In the genomic region with DNA sequence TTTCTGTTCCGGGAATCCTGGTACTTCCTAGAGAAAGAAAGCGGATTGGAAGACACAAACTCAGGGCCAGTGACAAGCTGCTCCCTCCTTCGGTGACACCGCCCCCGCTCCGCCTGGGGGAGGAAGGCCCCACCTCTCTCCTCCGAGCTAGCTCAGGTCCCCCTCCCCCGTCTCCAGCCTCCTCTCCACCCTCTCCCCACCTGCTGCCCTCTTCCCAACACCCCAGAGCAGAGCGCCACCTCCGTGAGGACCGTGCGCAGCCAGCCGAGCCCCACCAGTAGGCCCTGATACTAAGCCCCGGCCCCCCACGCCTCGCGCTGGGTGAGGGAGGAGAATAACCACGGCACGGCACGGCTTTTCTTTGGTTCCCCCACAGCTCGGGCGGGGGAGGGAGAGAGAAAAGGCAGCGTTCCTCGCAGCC, we compare ENCODE assay signal across 7 mouse cellular contexts. TPM values are rescaled to one million over a fixed set of nuclear protein-coding genes. Genes with fewer than 3 reads are reported as not detected.
DNase-seq lines count a peak whose midpoint lies in the region; ATAC-seq lines count a peak whose summit lies in the region.

No protein-coding gene starts in this region.

- H3K27me3 ChIP-seq in intestine, embryonic 16.5 days (replicated peaks; ENCODE audit: control insufficient read depth, insufficient read depth, low read length), result no peaks in the 10 kb centered on the region

- H3K4me1 ChIP-seq in intestine, embryonic 16.5 days (ENCODE audit: control insufficient read depth, insufficient read depth, low read length), result peaks cover 12% of the 10 kb centered on the region

- H3K9ac ChIP-seq in intestine, embryonic 16.5 days (ENCODE audit: low read depth, low read length), result peak overlapping the region; percentile 96

- peak overlapping the region; percentile 88 for H3K27ac ChIP-seq in intestine, embryonic 16.5 days (ENCODE audit: low read length)

- DNase-seq in adrenal gland, adult (ENCODE audit: inconsistent age in 2 of 2, low spot score in 1 of 2), result peak; percentile 90 to 95
- DNase-seq in gastrocnemius, postnatal 36 days, result peak; percentile 49 to 63
- DNase-seq in left cerebral cortex, postnatal 25 days (ENCODE audit: low spot score in 2 of 2), result peak; percentile 75 to 84
- DNase-seq in mesoderm, embryonic 11.5 days (ENCODE audit: low read depth, low spot score), result peak; percentile 77
- DNase-seq in right cerebral cortex, postnatal 4 days, result peak; percentile 73

- 0% methylated on average over 21 of the region's 24 CpGs for WGBS in intestine, embryonic 16.5 days

- H3K4me2 ChIP-seq in intestine, embryonic 16.5 days (ENCODE audit: low read depth, low read length), result peak overlapping the region; percentile 93

- H3K36me3 ChIP-seq in intestine, embryonic 16.5 days (ENCODE audit: control insufficient read depth, insufficient read depth, low read length), result peaks cover 3% of the 10 kb centered on the region; the same call in 1 of the 2 replicates

- ATAC-seq in common myeloid progenitor, adult 5-6 weeks (replicated peaks; ENCODE audit: low read depth, poor library complexity, severe bottlenecking), result peak; percentile 64
- ATAC-seq in intestine, embryonic 16.5 days, result peak; percentile 86

- peak overlapping the region; percentile 97 for H3K4me3 ChIP-seq in intestine, embryonic 16.5 days (ENCODE audit: low read length)

- no peaks in the 10 kb centered on the region for H3K9me3 ChIP-seq in intestine, embryonic 16.5 days (ENCODE audit: control insufficient read depth, low read length)

- intact Hi-C loops in gastrocnemius, postnatal 36 days (cut with DNase I), result loop anchor here (10.0 kb wide), 1 partner anchor 1493 kb away; no protein-coding TSS in a partner anchor
- intact Hi-C loops in left cerebral cortex, postnatal 25 days (cut with DNase I), result loop anchor here (2.0 kb wide), 1 partner anchor 27 kb away; the partner anchor contains the start of gene Wnt1

RNA-seq across cellular contexts. Expression of gene Arf3, which starts 0.8 kb away (rescaled TPM):
- 27.0 and 32.8 TPM in 2 replicates for total RNA-seq in common myeloid progenitor, adult 5-6 weeks (2017)
- 1 to 10 TPM; 7.4 to 8.2 TPM for total RNA-seq in gastrocnemius, postnatal 36 days (2021)
- polyA plus RNA-seq in intestine, embryonic 16.5 days (2015; fragmentation: Nextera tagmentation; extraction: Ambion mirVana), result 35.4 and 40.1 TPM in 2 replicates
- total RNA-seq in left cerebral cortex, postnatal 25 days (2021), result 100 to 1,000 TPM; 767 to 776 TPM

RNA-seq across cellular contexts. Expression of gene Wnt10b, which starts 15.7 kb away (rescaled TPM):
- 0.64 TPM in 1 of 2 replicates, not detected in the other for total RNA-seq in common myeloid progenitor, adult 5-6 weeks (2017)
- under 1 TPM; 0.69 to 0.87 TPM for total RNA-seq in gastrocnemius, postnatal 36 days (2021)
- 0.09 TPM in 1 of 2 replicates, not detected in the other for polyA plus RNA-seq in intestine, embryonic 16.5 days (2015; fragmentation: Nextera tagmentation; extraction: Ambion mirVana)
- under 1 TPM; 0.37 to 0.62 TPM for total RNA-seq in left cerebral cortex, postnatal 25 days (2021)

RNA-seq across cellular contexts. Expression of gene Wnt1, which starts 27.4 kb away (rescaled TPM):
- not detected in 2 replicates for total RNA-seq in common myeloid progenitor, adult 5-6 weeks (2017)
- not detected for total RNA-seq in gastrocnemius, postnatal 36 days (2021)
- polyA plus RNA-seq in intestine, embryonic 16.5 days (2015; fragmentation: Nextera tagmentation; extraction: Ambion mirVana), result not detected in 2 replicates
- not detected for total RNA-seq in left cerebral cortex, postnatal 25 days (2021)

RNA-seq across cellular contexts. Expression of gene Fkbp11, which starts 34.2 kb away (rescaled TPM):
- total RNA-seq in common myeloid progenitor, adult 5-6 weeks (2017), result 16.9 and 21.6 TPM in 2 replicates
- total RNA-seq in gastrocnemius, postnatal 36 days (2021), result 1 to 10 TPM; 1.4 to 1.7 TPM
- polyA plus RNA-seq in intestine, embryonic 16.5 days (2015; fragmentation: Nextera tagmentation; extraction: Ambion mirVana), result 96.8 and 108 TPM in 2 replicates
- total RNA-seq in left cerebral cortex, postnatal 25 days (2021), result 1 to 10 TPM; 1.4 to 2.3 TPM

RNA-seq across cellular contexts. Expression of gene Ddn, which starts 47.1 kb away (rescaled TPM):
- 0.23 TPM in 1 of 2 replicates, not detected in the other for total RNA-seq in common myeloid progenitor, adult 5-6 weeks (2017)
- total RNA-seq in gastrocnemius, postnatal 36 days (2021), result under 1 TPM; 0.28 to 0.96 TPM
- polyA plus RNA-seq in intestine, embryonic 16.5 days (2015; fragmentation: Nextera tagmentation; extraction: Ambion mirVana), result not detected in 2 replicates
- 100 to 1,000 TPM; 829 to 842 TPM for total RNA-seq in left cerebral cortex, postnatal 25 days (2021)

Comparison
In these comparisons a context has a peak if more than half of its experiments do, and no peak if none do; other contexts are left out.
1. Peak in every context shown above with its lines: DNase-seq, ATAC-seq, H3K4me3 ChIP-seq and H3K27ac ChIP-seq.
2. RNA of gene Arf3, which starts 0.8 kb away (total RNA-seq): 767 to 776 TPM in left cerebral cortex, postnatal 25 days; 27.0 to 32.8 TPM in common myeloid progenitor, adult 5-6 weeks and 7.4 to 8.2 TPM in gastrocnemius, postnatal 36 days; every median in the first group is over 10 times any median in the second.